Mouse (Mus musculus): ENCODE data around the gene Heatr5b. TPM values are rescaled to one million over a fixed set of nuclear protein-coding genes. Genes with fewer than 3 reads are reported as not detected.

Gene Heatr5b
- polyA plus RNA-seq, 1 experiment from 2014 or later: 19.8 TPM

Other genes starting within 250 kb of the Heatr5b start
- 6.7 and 8.5 TPM in 2 replicates for gene Strn, start 98.2 kb downstream of the Heatr5b start, polyA plus RNA-seq (2014; fragmentation: Nextera tagmentation; extraction: Ambion mirVana)
- 34.7 and 38.0 TPM in 2 replicates for gene Gpatch11, start 203 bp upstream of the Heatr5b start, polyA plus RNA-seq (2014; fragmentation: Nextera tagmentation; extraction: Ambion mirVana)
- gene Eif2ak2, start 47.2 kb upstream of the Heatr5b start, polyA plus RNA-seq (2014; fragmentation: Nextera tagmentation; extraction: Ambion mirVana): 6.5 and 7.5 TPM in 2 replicates
- 0.33 TPM in 1 of 2 replicates, not detected in the other for gene Sult6b1, start 71.6 kb upstream of the Heatr5b start, polyA plus RNA-seq (2014; fragmentation: Nextera tagmentation; extraction: Ambion mirVana)
- gene Cebpzos, start 81.1 kb upstream of the Heatr5b start, polyA plus RNA-seq (2014; fragmentation: Nextera tagmentation; extraction: Ambion mirVana): 98.7 and 121 TPM in 2 replicates
- 57.6 and 59.9 TPM in 2 replicates for gene Cebpz, start 101.7 kb upstream of the Heatr5b start, polyA plus RNA-seq (2014; fragmentation: Nextera tagmentation; extraction: Ambion mirVana)
- 46.1 and 52.7 TPM in 2 replicates for gene Ndufaf7, start 101.8 kb upstream of the Heatr5b start, polyA plus RNA-seq (2014; fragmentation: Nextera tagmentation; extraction: Ambion mirVana)
- 55.5 and 60.5 TPM in 2 replicates for gene Prkd3, start 185.5 kb upstream of the Heatr5b start, polyA plus RNA-seq (2014; fragmentation: Nextera tagmentation; extraction: Ambion mirVana)
- gene Qpct, start 216.5 kb upstream of the Heatr5b start, polyA plus RNA-seq (2014; fragmentation: Nextera tagmentation; extraction: Ambion mirVana): 6.7 and 7.6 TPM in 2 replicates